Mouse (Mus musculus): ENCODE results near the gene Ttll11. TPM values are rescaled to one million over a fixed set of nuclear protein-coding genes. Genes with fewer than 3 reads are reported as not detected.

Ttll11 gene
- polyA plus RNA-seq, 1 experiment = 47.6 TPM

GRCm38 (mm10) chr2:36008071-36008470 lies 28.4 kb upstream of the Ttll11 start:
- H3K27me3 ChIP-seq (ENCODE audit: control insufficient read depth, insufficient read depth, low read length) = no peaks in the 10 kb centered on the region
- H3K4me1 ChIP-seq (ENCODE audit: control insufficient read depth, insufficient read depth, low read length) = peaks cover 11% of the 10 kb centered on the region
- H3K27ac ChIP-seq (ENCODE audit: control insufficient read depth, insufficient read depth, low read depth, low read length) = no peak overlapping the region
- TF ChIP-seq POLR2A (IDR thresholded peaks at IDR 0.05; ENCODE audit: control insufficient read depth, low read depth, low read length) = no peak
- TF ChIP-seq CTCF (IDR thresholded peaks at IDR 0.05; ENCODE audit: control insufficient read depth, insufficient read depth, insufficient replicate concordance, low read depth, low read length) = peak; percentile 70; the same call in 1 of the 2 replicates
- H3K4me3 ChIP-seq (ENCODE audit: control insufficient read depth, low read depth, low read length) = no peak overlapping the region
- H3K36me3 ChIP-seq (ENCODE audit: control insufficient read depth, insufficient read depth, low read length) = no peaks in the 10 kb centered on the region

DNA sequence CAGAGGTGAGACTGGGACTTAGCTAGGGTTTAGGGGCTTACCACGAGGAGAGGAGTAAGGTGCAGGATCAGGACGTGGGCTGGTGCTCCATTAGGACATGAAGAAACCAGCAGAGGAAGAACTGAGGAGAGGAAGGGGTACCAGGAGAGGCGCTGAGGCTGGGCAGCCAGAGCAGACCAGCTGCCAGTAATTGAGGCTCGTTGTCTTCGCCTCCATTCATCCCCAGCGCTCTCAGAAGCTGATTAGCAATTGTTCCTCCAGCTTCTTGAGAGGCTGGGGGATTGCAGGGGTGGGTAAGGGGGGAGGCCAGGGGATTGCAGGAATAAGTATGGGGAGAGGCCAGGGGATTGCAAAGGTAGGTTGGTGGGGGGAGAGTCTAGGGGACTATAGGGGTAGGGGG lies 22.5 kb upstream of the Ttll11 start:
- TF ChIP-seq POLR2A (IDR thresholded peaks at IDR 0.05; ENCODE audit: control insufficient read depth, low read depth, low read length) = no peak
- TF ChIP-seq CTCF (IDR thresholded peaks at IDR 0.05; ENCODE audit: control insufficient read depth, insufficient read depth, insufficient replicate concordance, low read depth, low read length) = no peak
- Histone ChIP-seq H3K4me3 (ENCODE audit: control insufficient read depth, low read depth, low read length) (no peak overlapping the region), H3K27ac (ENCODE audit: control insufficient read depth, insufficient read depth, low read depth, low read length) (no peak overlapping the region), H3K27me3 (ENCODE audit: control insufficient read depth, insufficient read depth, low read length) (no peaks in the 10 kb centered on the region), H3K4me1 (ENCODE audit: control insufficient read depth, insufficient read depth, low read length) (peaks cover 2% of the 10 kb centered on the region), H3K36me3 (ENCODE audit: control insufficient read depth, insufficient read depth, low read length) (no peaks in the 10 kb centered on the region)

DNA sequence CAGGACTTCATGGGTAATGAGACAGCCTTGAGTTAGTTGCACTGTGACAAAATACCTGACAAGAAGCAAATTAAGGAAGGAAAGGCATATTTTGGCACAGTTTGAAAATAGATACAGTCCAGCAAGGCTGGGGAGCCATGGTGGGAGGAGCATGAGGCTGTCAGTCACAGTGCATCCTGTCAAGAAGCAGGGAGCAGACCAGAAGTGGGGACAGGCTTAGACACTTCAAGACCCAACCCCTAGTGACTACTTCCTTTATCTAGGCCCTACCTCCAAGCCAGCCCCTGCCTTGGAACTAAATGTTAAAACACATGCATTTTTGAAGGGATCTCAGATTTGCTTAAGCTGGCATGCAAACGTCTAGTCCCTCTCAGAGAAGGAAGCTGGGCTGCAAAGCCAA lies 20.7 kb upstream of the Ttll11 start:
- Histone ChIP-seq H3K4me3 (ENCODE audit: control insufficient read depth, low read depth, low read length) (no peak overlapping the region), H3K27me3 (ENCODE audit: control insufficient read depth, insufficient read depth, low read length) (no peaks in the 10 kb centered on the region), H3K27ac (ENCODE audit: control insufficient read depth, insufficient read depth, low read depth, low read length) (no peak overlapping the region), H3K36me3 (ENCODE audit: control insufficient read depth, insufficient read depth, low read length) (no peaks in the 10 kb centered on the region), H3K4me1 (ENCODE audit: control insufficient read depth, insufficient read depth, low read length) (peaks cover 2% of the 10 kb centered on the region)
- TF ChIP-seq CTCF (IDR thresholded peaks at IDR 0.05; ENCODE audit: control insufficient read depth, insufficient read depth, insufficient replicate concordance, low read depth, low read length) (no peak), POLR2A (IDR thresholded peaks at IDR 0.05; ENCODE audit: control insufficient read depth, low read depth, low read length) (no peak)

GRCm38 (mm10) chr2:35999212-35999611 lies 19.5 kb upstream of the Ttll11 start:
- no peak for TF ChIP-seq CTCF (IDR thresholded peaks at IDR 0.05; ENCODE audit: control insufficient read depth, insufficient read depth, insufficient replicate concordance, low read depth, low read length)
- no peak overlapping the region for H3K4me3 ChIP-seq (ENCODE audit: control insufficient read depth, low read depth, low read length)
- H3K27me3 ChIP-seq (ENCODE audit: control insufficient read depth, insufficient read depth, low read length) = no peaks in the 10 kb centered on the region
- H3K4me1 ChIP-seq (ENCODE audit: control insufficient read depth, insufficient read depth, low read length) = peaks cover under 1% of the 10 kb centered on the region
- no peak overlapping the region for H3K27ac ChIP-seq (ENCODE audit: control insufficient read depth, insufficient read depth, low read depth, low read length)
- H3K36me3 ChIP-seq (ENCODE audit: control insufficient read depth, insufficient read depth, low read length) = no peaks in the 10 kb centered on the region

- H3K27ac ChIP-seq (ENCODE audit: control insufficient read depth, insufficient read depth, low read depth, low read length) = no peak overlapping the region
- H3K4me3 ChIP-seq (ENCODE audit: control insufficient read depth, low read depth, low read length) = no peak overlapping the region
- no peaks in the 10 kb centered on the region for H3K27me3 ChIP-seq (ENCODE audit: control insufficient read depth, insufficient read depth, low read length)
- no peaks in the 10 kb centered on the region; the same call in 1 of the 2 replicates for H3K4me1 ChIP-seq (ENCODE audit: control insufficient read depth, insufficient read depth, low read length)
- TF ChIP-seq POLR2A (IDR thresholded peaks at IDR 0.05; ENCODE audit: control insufficient read depth, low read depth, low read length) (no peak), CTCF (IDR thresholded peaks at IDR 0.05; ENCODE audit: control insufficient read depth, insufficient read depth, insufficient replicate concordance, low read depth, low read length) (no peak)
- H3K36me3 ChIP-seq (ENCODE audit: control insufficient read depth, insufficient read depth, low read length) = no peaks in the 10 kb centered on the region
These were observed 18.7 kb upstream of the Ttll11 start for GRCm38 (mm10) chr2:35998416-35998815.

DNA sequence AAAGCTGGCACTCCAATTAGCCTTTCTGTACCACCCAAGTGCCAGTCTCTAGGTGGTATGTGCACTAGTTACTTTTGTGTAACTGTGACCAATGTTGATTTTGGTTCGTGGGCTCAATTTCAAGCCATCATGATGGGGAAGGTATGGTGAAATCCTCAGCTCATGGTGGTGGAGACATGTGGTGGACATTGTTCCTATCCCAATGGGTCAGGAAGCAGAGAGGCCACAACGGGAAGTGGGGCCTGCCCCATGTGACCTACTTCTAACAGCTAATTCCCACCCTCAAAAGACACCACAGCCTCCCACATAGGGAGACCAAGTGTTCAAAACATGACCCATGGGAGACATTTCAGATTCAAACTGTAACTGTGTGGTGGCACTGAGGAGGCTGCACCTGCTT lies 17.0 kb upstream of the Ttll11 start:
- Histone ChIP-seq H3K27ac (ENCODE audit: control insufficient read depth, insufficient read depth, low read depth, low read length) (no peak overlapping the region), H3K4me3 (ENCODE audit: control insufficient read depth, low read depth, low read length) (no peak overlapping the region)

GRCm38 (mm10) chr2:35994303-35994702 lies 14.6 kb upstream of the Ttll11 start:
- H3K4me1 ChIP-seq (ENCODE audit: control insufficient read depth, insufficient read depth, low read length) = peaks cover 2% of the 10 kb centered on the region
- H3K4me3 ChIP-seq (ENCODE audit: control insufficient read depth, low read depth, low read length) = no peak overlapping the region
- H3K36me3 ChIP-seq (ENCODE audit: control insufficient read depth, insufficient read depth, low read length) = no peaks in the 10 kb centered on the region
- no peaks in the 10 kb centered on the region for H3K27me3 ChIP-seq (ENCODE audit: control insufficient read depth, insufficient read depth, low read length)
- H3K27ac ChIP-seq (ENCODE audit: control insufficient read depth, insufficient read depth, low read depth, low read length) = no peak overlapping the region
- no peak for TF ChIP-seq POLR2A (IDR thresholded peaks at IDR 0.05; ENCODE audit: control insufficient read depth, low read depth, low read length)
- TF ChIP-seq CTCF (IDR thresholded peaks at IDR 0.05; ENCODE audit: control insufficient read depth, insufficient read depth, insufficient replicate concordance, low read depth, low read length) = no peak

More for the DNA sequence above, 17.0 kb upstream of the Ttll11 start:
- TF ChIP-seq POLR2A (IDR thresholded peaks at IDR 0.05; ENCODE audit: control insufficient read depth, low read depth, low read length) = no peak
- TF ChIP-seq CTCF (IDR thresholded peaks at IDR 0.05; ENCODE audit: control insufficient read depth, insufficient read depth, insufficient replicate concordance, low read depth, low read length) = no peak
- H3K27me3 ChIP-seq (ENCODE audit: control insufficient read depth, insufficient read depth, low read length) = no peaks in the 10 kb centered on the region
- H3K36me3 ChIP-seq (ENCODE audit: control insufficient read depth, insufficient read depth, low read length) = no peaks in the 10 kb centered on the region
- peaks cover 2% of the 10 kb centered on the region for H3K4me1 ChIP-seq (ENCODE audit: control insufficient read depth, insufficient read depth, low read length)

GRCm38 (mm10) chr2:35993481-35993880 lies 13.8 kb upstream of the Ttll11 start:
- no peaks in the 10 kb centered on the region for H3K27me3 ChIP-seq (ENCODE audit: control insufficient read depth, insufficient read depth, low read length)
- H3K4me1 ChIP-seq (ENCODE audit: control insufficient read depth, insufficient read depth, low read length) = peaks cover 2% of the 10 kb centered on the region
- no peak overlapping the region for H3K4me3 ChIP-seq (ENCODE audit: control insufficient read depth, low read depth, low read length)
- H3K36me3 ChIP-seq (ENCODE audit: control insufficient read depth, insufficient read depth, low read length) = no peaks in the 10 kb centered on the region
- TF ChIP-seq POLR2A (IDR thresholded peaks at IDR 0.05; ENCODE audit: control insufficient read depth, low read depth, low read length) (no peak), CTCF (IDR thresholded peaks at IDR 0.05; ENCODE audit: control insufficient read depth, insufficient read depth, insufficient replicate concordance, low read depth, low read length) (no peak)
- H3K27ac ChIP-seq (ENCODE audit: control insufficient read depth, insufficient read depth, low read depth, low read length) = no peak overlapping the region

Measured in testis, adult 2 months (tissue).